Mouse (Mus musculus) inflammation-experienced regulatory T-cells, adult 6 months (primary cell): ENCODE results near the gene Tnfrsf11a. TPM values are rescaled to one million over a fixed set of nuclear protein-coding genes. Genes with fewer than 3 reads are reported as not detected.
"Not testable (repeated sequence)": the region's sequence is repeated elsewhere in the genome, so short reads cannot be mapped to it uniquely, and the experiment has no call there.

Experiments
- ATAC-seq: one replicate; pipeline ENCODE4 v1.8.0; 2017
- polyA plus RNA-seq, 3 experiments: library from polyadenylated mRNA; unstranded; fragments of 100-300 nt; shearing (Covaris generic); gene quantifications; one replicate each; pipeline ENCODE4 v1.2.1; 2017

The Tnfrsf11a gene
- not detected for polyA plus RNA-seq

- ATAC-seq: peak; percentile 63
Measured at GRCm38 (mm10) chr1:105780457-105781364, at the start of gene Tnfrsf11a. Gene Tnfrsf11a, plus strand, starts transcription at chr1:105780718.

DNA sequence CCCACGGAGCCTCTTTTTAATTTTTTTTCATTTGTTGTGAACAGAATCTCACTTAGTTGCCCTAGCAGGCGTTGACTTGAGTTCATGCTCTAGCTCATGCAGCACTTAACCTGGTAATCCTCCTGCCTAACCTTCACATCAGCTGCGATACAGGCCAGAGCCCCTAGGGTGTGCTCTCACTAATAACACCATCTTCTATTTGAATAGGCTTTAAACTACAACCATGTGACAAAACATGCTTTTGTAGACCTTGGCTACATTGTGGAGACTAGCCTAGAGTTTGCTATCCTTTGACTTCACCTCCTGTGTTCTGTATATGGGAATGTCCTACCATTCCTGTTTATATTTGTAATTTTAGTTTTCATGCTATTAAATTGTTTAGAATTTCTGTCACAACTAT, 45.2 kb upstream of the Tnfrsf11a start:
- ATAC-seq: no peak

DNA sequence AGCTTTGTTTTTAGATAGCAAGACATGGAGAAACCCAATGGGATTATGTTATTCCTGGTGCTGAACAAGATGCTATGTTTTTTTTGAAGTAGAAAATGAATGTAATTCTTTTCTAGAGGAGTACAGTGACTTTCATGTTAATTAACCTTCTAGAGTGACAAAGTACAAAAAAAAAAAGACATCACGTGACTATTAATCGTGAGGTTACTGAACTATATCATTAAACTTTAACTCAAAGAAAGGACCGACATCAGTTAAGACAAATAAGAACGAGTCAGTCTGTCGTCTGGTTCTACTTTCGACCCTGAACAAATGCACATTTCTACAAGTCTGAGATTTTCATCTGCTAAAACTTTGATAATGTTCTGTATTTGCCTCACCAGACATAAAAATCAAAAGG, 42.2 kb upstream of the Tnfrsf11a start:
- ATAC-seq: no peak

DNA sequence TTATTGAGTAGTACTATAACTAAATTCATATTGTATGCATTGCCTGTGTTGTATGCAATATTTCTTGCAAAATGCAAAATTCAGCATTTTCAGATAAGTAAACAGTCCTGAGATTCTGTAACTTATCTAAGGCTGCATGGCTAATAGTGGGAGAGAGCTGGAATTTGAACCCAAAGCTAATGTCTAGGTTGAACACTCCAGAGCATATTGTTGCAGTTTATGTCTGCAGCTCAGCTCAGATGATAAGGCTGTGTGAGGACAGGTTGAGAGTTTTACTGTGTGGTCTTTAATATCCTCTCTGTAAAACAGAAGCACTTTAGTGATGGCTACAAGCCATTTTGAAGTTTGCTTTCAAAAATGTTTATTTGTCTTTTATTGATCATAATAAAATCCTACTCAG, 41.0 kb upstream of the Tnfrsf11a start:
- ATAC-seq: no peak

- no peak for ATAC-seq
Measured at GRCm38 (mm10) chr1:105742481-105742880, 38.0 kb upstream of the Tnfrsf11a start.

GRCm38 (mm10) chr1:105746444-105746843, 34.1 kb upstream of the Tnfrsf11a start:
- ATAC-seq: no peak

- ATAC-seq: no peak
Measured at GRCm38 (mm10) chr1:105746858-105747596, 33.5 kb upstream of the Tnfrsf11a start.

DNA sequence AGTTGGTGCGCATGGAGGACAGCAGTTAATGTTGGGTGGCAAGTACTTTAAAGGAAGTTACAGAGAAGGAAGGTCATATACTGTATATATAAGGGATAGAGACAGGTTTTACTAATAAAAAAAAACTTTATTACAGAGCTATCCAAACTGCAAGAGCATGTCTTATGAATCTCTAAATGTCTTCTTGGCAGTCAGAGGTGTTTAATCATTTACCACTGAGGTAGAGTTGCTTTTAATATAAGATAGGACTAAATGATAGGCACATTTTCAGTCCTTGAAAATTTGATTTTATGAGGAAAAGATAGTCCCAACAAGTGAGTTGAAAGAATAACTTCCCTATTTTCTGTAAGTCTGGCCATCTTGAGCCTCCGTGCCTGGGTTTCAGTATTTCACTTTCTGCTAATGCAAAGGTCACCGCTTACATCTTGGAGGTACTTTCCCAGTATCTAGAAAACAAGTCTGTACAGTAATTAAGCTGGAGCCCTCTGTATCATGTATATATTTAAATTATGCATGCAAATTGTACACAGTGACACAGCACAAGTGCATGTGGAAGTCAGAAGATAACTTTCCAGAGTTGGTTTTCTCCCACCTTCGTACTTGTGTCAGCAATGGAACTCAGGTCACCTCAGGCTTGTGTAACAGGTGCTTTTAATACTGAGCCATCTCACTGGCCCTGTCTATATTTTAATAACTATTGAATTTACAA, 32.3 kb upstream of the Tnfrsf11a start:
- ATAC-seq: no peak

DNA sequence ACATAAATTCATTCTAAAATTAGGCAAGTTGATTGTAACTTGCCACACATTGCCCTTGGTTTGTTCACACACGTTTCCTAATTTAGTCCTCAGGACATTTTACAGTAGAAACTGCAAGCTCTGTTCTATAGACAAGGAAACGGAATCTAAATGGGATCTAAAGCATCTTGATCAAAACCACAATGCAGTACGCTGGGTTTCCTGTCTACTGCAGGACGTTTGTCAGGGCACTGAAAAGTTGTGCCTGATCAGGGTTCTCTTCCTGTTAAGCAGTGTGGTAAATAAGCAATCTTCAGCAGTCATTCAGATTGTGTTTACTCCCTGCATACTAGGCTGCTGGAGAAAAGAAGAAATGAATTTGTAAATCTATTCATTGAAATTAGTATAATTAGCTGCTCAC, 28.3 kb upstream of the Tnfrsf11a start:
- peak; percentile 38 for ATAC-seq

GRCm38 (mm10) chr1:105752944-105753343, 27.6 kb upstream of the Tnfrsf11a start:
- ATAC-seq: no peak

DNA sequence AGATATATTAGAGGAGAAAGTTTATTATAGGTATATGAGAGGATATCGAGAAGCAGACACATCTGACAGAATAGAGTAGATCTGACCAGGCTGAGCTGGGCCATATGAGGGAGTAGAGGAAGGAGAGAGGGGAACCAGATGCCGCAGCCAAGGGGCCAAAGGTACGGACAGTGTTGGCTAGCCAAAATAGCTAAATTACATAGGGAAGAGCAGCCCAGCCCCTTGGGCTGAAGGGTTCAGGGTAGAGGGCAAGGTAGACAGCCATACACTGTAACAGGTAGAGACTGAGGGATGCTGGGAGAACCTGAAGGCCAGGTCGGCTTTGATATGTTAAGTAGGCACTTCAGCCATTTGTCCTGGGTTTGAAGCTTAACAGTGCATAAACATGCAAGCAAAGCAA, 21.7 kb upstream of the Tnfrsf11a start:
- ATAC-seq: no peak

DNA sequence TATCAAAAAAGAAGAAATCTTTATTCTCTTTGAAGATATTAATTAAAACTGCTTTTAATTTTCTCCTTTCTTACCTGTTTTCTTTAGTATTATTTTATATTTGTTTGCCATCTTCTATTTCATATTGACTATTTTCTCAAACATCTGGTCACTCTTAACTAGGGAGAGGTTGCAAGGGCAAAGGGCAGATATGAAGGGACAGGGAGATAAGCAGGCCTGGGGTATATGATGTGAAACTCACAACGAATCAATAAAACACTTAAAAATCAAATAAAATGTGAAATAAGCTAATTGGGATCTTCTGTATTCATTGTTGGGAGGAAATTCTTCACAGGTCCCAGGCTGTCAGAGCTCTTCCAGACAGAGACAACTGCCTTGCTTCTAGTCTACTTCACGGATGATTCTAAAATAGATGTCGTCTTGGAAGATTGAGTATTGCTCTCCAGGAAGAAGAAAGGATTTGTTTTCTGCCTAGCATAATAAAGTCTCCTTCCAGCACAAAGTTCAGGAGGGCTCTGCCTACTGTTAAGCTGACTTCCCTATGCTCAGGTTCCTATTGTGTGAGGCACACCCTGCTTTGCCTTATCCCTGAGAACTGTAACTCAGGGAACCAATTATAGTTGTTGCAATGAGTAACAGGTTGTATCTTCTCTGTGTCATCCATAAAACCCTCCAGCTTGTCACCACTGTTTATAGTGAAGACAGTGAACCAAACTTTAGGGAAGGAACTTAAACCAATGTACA, 20.9 kb upstream of the Tnfrsf11a start:
- no peak for ATAC-seq

DNA sequence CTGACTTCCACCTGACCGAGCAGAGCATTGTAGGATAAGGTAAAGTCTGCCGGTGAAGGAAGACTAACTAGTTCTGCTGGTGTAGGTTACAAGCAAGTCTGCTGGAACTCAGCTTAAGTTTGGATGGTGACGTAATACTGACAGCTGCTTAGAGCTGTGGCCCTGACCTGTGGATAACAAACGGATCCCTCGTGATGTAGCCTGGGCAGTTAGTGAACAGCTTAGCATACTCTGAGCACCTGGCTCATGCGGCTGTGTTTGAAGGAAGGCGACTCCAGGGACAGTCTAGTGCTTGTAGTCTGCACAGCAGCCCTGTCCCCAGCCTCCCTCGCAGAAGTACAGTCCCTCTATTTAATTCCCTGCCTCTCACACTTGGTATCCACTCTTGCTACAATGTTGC, 14.9 kb upstream of the Tnfrsf11a start:
- no peak for ATAC-seq

- ATAC-seq: not testable (repeated sequence)
Measured at GRCm38 (mm10) chr1:105766099-105766498, 14.4 kb upstream of the Tnfrsf11a start.

- ATAC-seq: no peak
Measured at GRCm38 (mm10) chr1:105768397-105768796, 12.1 kb upstream of the Tnfrsf11a start.

GRCm38 (mm10) chr1:105770685-105771084, 9.8 kb upstream of the Tnfrsf11a start:
- no peak for ATAC-seq

DNA sequence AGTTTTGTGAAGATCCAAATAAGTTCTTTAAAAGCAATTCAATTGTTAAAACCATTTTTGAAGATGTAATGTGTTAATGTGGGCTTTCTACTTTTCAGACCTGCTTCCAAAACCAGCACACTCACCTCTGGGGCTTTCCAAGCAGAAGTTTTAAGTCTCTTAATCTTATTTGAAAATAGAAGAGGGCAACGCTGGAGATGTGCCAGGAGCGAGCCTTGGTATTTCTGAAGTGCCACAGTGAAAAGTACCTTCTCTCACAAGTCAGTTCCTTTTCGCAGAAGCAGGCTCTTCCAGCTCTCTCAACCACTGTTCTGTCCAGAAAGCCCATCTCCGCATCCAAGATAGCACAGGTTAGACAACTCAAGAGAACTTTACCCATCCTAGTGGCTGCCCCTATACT, 4.1 kb upstream of the Tnfrsf11a start:
- no peak for ATAC-seq

- no peak for ATAC-seq
Measured at GRCm38 (mm10) chr1:105780079-105780456, 450 bp upstream of the Tnfrsf11a start.

GRCm38 (mm10) chr1:105781391-105782146, 1.1 kb downstream of the Tnfrsf11a start:
- ATAC-seq: no peak

DNA sequence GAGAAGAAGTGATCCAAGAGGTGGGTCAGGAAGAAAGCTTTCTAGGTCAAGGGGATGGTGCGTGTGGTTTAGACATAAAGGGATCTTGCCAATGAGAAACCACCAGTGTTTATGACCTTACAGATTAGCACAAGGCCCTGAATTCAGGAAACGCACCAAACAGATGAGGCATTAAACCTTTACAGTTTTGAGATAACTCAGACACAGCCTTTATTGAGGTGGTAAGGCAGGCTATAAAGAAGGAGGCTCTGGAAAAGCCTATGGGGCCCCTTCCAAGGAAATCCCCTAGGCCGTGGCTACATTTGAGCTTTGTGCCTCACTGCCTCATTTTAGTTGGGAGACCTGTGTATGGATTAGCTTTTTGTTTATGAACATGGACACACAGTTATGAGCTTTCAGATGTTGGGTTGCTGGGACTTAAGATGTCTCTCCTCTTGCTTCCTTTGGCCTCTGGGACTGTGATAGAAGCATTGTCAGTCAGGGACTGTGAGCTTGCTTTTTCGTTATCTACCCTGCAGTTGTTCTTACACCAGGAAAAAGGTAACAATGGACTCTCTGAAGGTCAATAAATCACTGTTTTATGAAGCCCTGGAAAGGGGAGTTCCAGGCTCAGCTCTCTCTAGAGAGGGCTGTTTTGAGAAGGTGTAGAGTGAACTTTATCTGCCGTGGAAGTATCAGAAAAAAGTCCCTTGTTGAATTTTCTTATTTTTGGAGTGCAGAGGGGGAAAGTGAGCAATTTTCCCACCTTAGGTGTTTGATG, 3.9 kb downstream of the Tnfrsf11a start:
- no peak for ATAC-seq

DNA sequence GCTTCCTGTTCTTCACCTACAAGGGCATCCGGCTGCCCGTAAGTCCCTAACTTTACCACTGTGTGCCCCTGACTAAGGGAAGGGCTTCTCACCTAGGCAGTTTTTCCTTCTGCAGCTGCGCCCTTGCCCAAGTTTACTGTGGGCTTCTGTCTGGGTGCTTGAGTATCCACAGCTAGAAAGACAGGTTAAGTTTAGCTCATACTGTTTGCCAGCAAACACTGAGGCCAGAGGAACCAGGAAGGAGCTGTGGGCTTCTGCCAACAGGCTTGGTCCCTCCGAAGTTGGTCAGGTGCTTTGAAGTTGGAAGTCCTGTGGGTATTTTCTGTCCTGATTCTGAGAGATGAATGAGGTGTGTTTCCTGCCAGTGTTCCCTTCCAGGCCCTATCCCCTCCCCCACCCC, 4.6 kb downstream of the Tnfrsf11a start:
- ATAC-seq: no peak
